Mouse (Mus musculus) liver, postnatal 0 days (tissue): ENCODE data around the gene 1700034J05Rik.
A peak's percentile ranks its signal among the peaks of the same experiment; 100 is the strongest.

Experiments used
- CTCF ChIP-seq: sonication (generic); IDR thresholded peaks from 2 replicates; pipeline ENCODE4 v1.5.1; 2016; ENCODE audit warnings: antibody characterized with exemption, low read depth
- EP300 ChIP-seq: IDR thresholded peaks from 2 replicates; pipeline ENCODE4 v1.6.1; 2016; ENCODE audit warnings: antibody characterized with exemption, low read depth, mild to moderate bottlenecking

DNA sequence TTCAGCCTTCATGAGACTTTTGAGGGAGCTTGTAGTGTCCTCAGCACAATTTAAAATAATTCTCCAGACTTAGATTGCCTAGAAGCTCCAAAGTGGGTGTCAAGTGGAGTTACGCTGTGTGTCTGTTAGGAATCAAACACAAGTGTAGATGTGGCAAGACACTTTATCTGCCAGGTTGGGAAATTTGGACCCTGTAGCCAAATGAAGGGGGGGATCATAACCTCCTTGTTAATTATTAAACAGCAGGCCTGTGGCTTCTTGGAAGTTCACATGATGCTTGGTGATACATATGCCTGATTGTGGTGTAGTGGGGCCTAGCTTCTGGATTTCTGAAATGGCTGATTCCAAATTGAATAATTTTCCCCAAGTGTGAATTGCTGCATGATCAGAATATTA lies 46.4 kb downstream of the 1700034J05Rik start:
- no peak for TF ChIP-seq CTCF
- peak; percentile 43; the same call in 1 of the 2 replicates for TF ChIP-seq EP300
